Mouse (Mus musculus) ES-Bruce4 (cell line): ENCODE measurements around the gene Wdr5.

Source experiments
- CTCF ChIP-seq: IDR thresholded peaks from one replicate; pipeline ENCODE4 v1.8.1; 2011; ENCODE audit warnings: low read depth, low read length
- EP300 ChIP-seq: IDR thresholded peaks from 2 replicates; pipeline ENCODE4 v1.6.1; 2011; ENCODE audit warnings: low read depth, low read length; ENCODE audit not compliant: insufficient read depth
- POLR2A ChIP-seq: IDR thresholded peaks from one replicate; pipeline ENCODE4 v1.8.1; 2011; ENCODE audit warnings: low read length; ENCODE audit not compliant: insufficient read depth

DNA sequence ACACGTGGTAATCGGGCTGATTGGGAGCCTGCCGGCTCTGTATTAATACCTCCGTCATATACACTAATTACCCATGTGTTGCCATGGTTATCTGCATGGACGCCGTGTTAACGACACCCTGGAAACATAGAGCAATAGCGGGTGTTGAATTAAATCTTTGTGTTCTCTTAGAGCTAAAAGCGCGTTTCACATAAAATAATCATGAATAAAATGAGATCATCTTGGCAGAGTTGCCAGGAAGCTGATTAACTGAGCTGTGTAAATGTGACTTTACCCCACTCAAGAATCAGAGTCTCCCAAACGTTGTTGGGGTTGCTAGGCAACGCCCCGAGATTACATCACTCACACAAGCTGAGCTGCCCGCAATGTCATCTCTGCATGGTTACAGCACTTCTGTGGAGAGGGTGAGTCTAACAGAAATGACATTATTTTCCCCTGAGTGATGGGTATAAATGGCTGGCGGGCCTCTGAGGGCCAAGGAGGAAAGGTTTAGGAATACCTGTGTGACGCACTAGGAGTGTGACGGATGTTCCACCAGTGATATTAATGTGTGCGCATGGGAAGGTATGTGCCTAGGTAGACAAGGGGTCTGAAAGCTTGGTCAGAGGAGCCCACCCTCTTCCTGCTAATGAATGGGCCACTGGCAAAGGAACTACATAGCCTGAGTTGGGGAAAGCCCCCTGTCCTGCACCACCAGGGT lies 58.1 kb downstream of the Wdr5 start:
- TF ChIP-seq POLR2A: no peak
- no peak for TF ChIP-seq CTCF
- no peak for TF ChIP-seq EP300
